Mouse (Mus musculus): Measurements from ENCODE around the gene 9530003J23Rik. TPM values are rescaled to one million over a fixed set of nuclear protein-coding genes. Genes with fewer than 3 reads are reported as not detected.
"Not testable (repeated sequence)": the region's sequence is repeated elsewhere in the genome, so short reads cannot be mapped to it uniquely, and the experiment has no call there.

9530003J23Rik gene
- polyA plus RNA-seq (2015; fragmentation: Nextera tagmentation; extraction: Ambion mirVana), result not detected in 2 replicates

GRCm38 (mm10) chr10:117238603-117239002, at the start of gene 9530003J23Rik:
Gene 9530003J23Rik, minus strand, starts transcription at chr10:117238703.
- Histone ChIP-seq H3K27ac (replicated peaks) (no peak within 1 kb of the TSS), H3K4me1 (no peaks in the 10 kb centered on the region), H3K27me3 (replicated peaks) (no peaks in the 10 kb centered on the region), H3K4me2 (no peak within 1 kb of the TSS), H3K9ac (replicated peaks) (no peak within 1 kb of the TSS), H3K9me3 (replicated peaks) (no peaks in the 10 kb centered on the region), H3K4me3 (replicated peaks) (no peak within 1 kb of the TSS), H3K36me3 (no peaks in the 10 kb centered on the region)
- ATAC-seq (ENCODE audit: low FRiP score), result no peak
- WGBS, result 90% methylated on average over 12 of the region's 12 CpGs

DNA sequence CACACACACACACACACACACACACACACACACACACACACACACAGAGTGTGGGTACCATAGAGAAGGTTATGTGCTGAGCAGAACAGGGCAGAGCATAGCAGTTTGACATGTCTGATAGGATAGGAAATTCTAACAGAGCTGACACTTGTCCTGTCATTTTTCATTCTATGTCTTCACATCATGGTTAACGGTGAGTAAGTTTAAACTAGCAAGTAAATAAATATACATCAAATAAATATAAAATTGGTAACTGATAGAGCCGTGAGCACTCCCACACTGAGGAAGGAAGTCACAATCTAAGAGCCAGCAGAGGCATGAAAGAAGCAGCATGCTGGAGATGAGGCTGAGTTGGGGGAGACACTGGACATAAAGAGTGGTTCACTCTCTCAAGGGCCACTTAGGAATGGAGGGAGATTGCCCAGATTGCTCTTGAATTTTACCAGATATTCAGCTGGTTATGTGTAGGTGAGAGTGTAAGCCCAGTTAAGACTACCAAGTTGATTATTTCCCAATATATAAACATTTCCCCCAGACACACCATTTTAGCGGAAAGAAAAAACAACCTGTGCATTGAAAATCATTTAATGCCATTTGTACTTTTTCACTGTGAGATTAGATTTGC, 48.8 kb upstream of the 9530003J23Rik start:
- no peak overlapping the region for H3K4me2 ChIP-seq
- H3K27me3 ChIP-seq (replicated peaks), result no peaks in the 10 kb centered on the region
- no peak for ATAC-seq (ENCODE audit: low FRiP score)
- no peak overlapping the region for H3K27ac ChIP-seq (replicated peaks)
- no peak overlapping the region for H3K9ac ChIP-seq (replicated peaks)
- no peaks in the 10 kb centered on the region for H3K4me1 ChIP-seq
- no peaks in the 10 kb centered on the region for H3K36me3 ChIP-seq
- 88% methylated on average over 3 of the region's 3 CpGs for WGBS
- H3K9me3 ChIP-seq (replicated peaks), result no peaks in the 10 kb centered on the region
- H3K4me3 ChIP-seq (replicated peaks), result no peak overlapping the region

- no peaks in the 10 kb centered on the region for H3K4me1 ChIP-seq
- no peak overlapping the region for H3K4me2 ChIP-seq
- H3K27me3 ChIP-seq (replicated peaks), result no peaks in the 10 kb centered on the region
- no peak overlapping the region for H3K9ac ChIP-seq (replicated peaks)
- ATAC-seq (ENCODE audit: low FRiP score), result no peak
- H3K36me3 ChIP-seq, result no peaks in the 10 kb centered on the region
- H3K9me3 ChIP-seq (replicated peaks), result no peaks in the 10 kb centered on the region
- H3K4me3 ChIP-seq (replicated peaks), result no peak overlapping the region
- WGBS, result 96% methylated on average over 6 of the region's 6 CpGs
- no peak overlapping the region for H3K27ac ChIP-seq (replicated peaks)
These were observed 48.0 kb upstream of the 9530003J23Rik start for GRCm38 (mm10) chr10:117286366-117286970.

DNA sequence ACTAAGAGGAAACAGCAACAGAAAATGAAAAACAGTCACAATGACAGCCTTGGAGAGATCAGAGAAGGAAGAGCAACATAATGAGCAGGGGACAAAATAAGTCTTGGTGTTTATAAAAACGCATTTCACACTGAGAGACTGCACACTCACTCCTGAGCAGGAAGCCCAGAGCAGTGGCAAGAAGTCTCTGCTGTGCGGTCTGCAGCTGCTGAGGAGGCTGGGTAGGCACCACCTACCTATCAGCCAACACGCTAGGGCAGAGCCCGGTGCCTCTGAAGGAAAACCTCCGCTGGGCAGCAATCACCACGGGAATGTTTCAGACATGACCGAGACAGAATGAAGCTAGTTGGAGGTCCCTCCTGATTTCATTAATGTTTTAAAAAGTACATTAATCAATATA, 47.1 kb upstream of the 9530003J23Rik start:
- H3K4me3 ChIP-seq (replicated peaks); H3K9ac ChIP-seq (replicated peaks); H3K27ac ChIP-seq (replicated peaks); H3K4me1 ChIP-seq; H3K9me3 ChIP-seq (replicated peaks); ATAC-seq (ENCODE audit: low FRiP score); H3K4me2 ChIP-seq; H3K36me3 ChIP-seq; H3K27me3 ChIP-seq (replicated peaks): not testable (repeated sequence)
- WGBS, result 98% methylated on average over 3 of the region's 7 CpGs

DNA sequence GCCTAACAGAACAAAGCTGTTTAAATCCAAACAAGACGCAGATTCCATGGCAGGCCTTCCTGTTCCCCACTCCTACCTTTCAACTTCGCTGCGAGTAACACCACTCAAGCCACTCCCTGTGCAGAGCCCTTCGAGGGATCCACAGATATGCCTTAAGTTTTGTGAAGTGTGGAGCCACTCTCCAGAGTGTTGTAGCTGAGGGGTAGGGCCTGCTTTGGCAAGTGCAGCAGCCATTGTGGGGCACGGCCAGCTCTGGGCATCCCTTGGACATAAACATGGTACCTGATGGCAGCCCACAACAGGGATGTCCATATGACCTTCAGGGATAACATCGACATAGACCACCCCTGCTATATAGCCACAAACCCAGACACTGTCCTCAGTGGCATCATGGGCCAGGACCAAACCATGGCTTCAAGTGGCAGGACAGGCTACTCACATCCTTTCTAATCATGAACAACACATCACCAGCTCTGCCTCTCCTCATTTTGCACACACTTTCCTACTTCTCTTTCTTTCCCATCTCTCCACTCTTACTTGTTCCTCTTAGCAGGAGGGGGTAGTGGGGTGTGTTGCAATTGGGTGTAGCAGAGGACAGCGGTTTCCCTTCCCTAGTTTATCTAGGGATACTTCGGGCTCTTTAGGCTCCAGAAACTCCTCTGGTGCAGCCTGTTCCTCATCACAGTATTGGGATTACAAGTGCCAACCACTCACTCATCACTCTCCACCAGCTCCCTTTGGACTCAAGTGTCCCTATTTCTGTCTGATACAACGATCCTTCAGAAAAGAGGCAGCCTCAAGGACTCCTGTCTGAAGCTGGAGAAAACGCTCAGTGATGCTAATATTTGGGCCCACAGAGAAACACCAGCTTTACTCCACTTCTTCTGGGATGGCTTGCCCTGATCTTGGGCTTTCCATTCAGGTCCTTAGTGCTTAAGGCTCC, 46.3 kb upstream of the 9530003J23Rik start:
- H3K4me1 ChIP-seq, result no peaks in the 10 kb centered on the region
- no peaks in the 10 kb centered on the region for H3K36me3 ChIP-seq
- H3K27me3 ChIP-seq (replicated peaks), result no peaks in the 10 kb centered on the region
- H3K4me3 ChIP-seq (replicated peaks), result no peak overlapping the region
- ATAC-seq (ENCODE audit: low FRiP score), result no peak
- H3K9me3 ChIP-seq (replicated peaks), result no peaks in the 10 kb centered on the region
- 92% methylated on average over 10 of the region's 10 CpGs for WGBS
- no peak overlapping the region for H3K27ac ChIP-seq (replicated peaks)
- H3K4me2 ChIP-seq, result no peak overlapping the region
- H3K9ac ChIP-seq (replicated peaks), result no peak overlapping the region

DNA sequence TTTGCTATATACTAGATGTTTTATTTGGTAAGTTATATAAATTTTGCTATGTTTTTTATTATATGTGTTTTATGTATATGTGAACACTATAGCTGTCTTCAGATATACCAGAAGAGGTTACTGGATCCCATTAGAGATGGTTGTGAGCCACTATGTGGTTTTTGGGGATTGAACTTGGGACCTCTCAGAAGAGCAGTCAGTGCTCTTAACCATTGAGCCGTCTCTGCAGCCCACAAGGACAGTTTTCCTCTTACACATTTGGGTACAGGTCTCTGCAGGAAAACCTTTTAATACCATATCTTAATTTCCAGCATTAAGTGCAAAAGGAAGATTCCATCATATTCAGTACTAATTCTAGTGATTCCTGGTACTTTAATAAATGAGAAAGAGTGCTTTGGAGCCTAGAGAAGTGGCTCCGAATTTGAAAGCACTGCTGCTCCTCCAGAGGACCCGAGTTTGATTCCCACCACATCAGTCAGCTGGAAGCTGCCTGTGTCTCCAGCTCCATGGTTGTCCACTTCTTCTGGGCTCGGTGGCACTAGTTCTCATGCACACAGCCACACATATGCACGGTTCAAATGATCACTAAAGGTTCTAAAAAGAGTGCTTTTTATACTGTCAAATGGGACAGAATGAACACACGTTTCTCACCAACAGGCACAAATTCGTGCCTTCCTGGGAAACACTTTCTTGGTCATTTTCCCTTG, 45.5 kb upstream of the 9530003J23Rik start:
- Histone ChIP-seq H3K9ac (replicated peaks) (no peak overlapping the region), H3K4me1 (no peaks in the 10 kb centered on the region), H3K4me3 (replicated peaks) (no peak overlapping the region), H3K27me3 (replicated peaks) (no peaks in the 10 kb centered on the region), H3K4me2 (no peak overlapping the region), H3K36me3 (no peaks in the 10 kb centered on the region), H3K9me3 (replicated peaks) (no peaks in the 10 kb centered on the region), H3K27ac (replicated peaks) (no peak overlapping the region)
- no peak for ATAC-seq (ENCODE audit: low FRiP score)
- WGBS, result 84% methylated on average over 7 of the region's 7 CpGs

DNA sequence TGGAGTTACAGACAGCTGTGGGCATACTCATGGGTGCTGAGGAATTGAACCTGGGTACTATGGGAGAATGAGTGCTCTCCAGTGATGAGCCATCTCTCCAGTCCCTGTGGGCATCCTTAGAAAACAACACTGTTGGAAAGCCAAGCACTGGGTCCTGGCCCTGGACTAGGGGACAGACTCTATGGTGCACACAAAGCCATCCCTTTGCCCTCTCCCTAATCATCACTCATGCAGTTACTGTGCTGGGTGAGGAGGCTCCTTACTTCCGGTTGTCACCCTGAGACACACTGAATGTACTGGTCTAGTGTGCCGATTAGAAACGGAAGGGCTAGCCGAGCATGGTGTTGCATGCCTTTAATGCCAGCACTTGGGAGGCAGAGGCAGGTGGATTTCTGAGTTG, 44.7 kb upstream of the 9530003J23Rik start:
- ATAC-seq (ENCODE audit: low FRiP score); H3K4me2 ChIP-seq; H3K9ac ChIP-seq (replicated peaks); H3K27me3 ChIP-seq (replicated peaks); H3K36me3 ChIP-seq; H3K27ac ChIP-seq (replicated peaks); H3K4me3 ChIP-seq (replicated peaks); H3K9me3 ChIP-seq (replicated peaks); H3K4me1 ChIP-seq: not testable (repeated sequence)
- 89% methylated on average over 4 of the region's 4 CpGs for WGBS

GRCm38 (mm10) chr10:117282551-117282950, 44.0 kb upstream of the 9530003J23Rik start:
- Histone ChIP-seq H3K36me3 (no peaks in the 10 kb centered on the region), H3K4me3 (replicated peaks) (no peak overlapping the region), H3K4me2 (no peak overlapping the region), H3K4me1 (no peaks in the 10 kb centered on the region), H3K9me3 (replicated peaks) (no peaks in the 10 kb centered on the region), H3K9ac (replicated peaks) (no peak overlapping the region), H3K27ac (replicated peaks) (no peak overlapping the region), H3K27me3 (replicated peaks) (no peaks in the 10 kb centered on the region)
- 84% methylated on average over 2 of the region's 2 CpGs for WGBS
- ATAC-seq (ENCODE audit: low FRiP score), result no peak

- Histone ChIP-seq H3K27me3 (replicated peaks) (no peaks in the 10 kb centered on the region), H3K36me3 (no peaks in the 10 kb centered on the region), H3K4me2 (no peak within 1 kb of the TSS), H3K9ac (replicated peaks) (no peak within 1 kb of the TSS), H3K9me3 (replicated peaks) (no peaks in the 10 kb centered on the region), H3K27ac (replicated peaks) (no peak within 1 kb of the TSS), H3K4me1 (no peaks in the 10 kb centered on the region), H3K4me3 (replicated peaks) (no peak within 1 kb of the TSS)
- ATAC-seq (ENCODE audit: low FRiP score), result no peak
- 72% methylated on average over 4 of the region's 4 CpGs for WGBS
These were observed 43.5 kb upstream of the 9530003J23Rik start, which contains the start of gene Lyz2 for GRCm38 (mm10) chr10:117282049-117282448. Gene Lyz2, minus strand, starts transcription at chr10:117282321.

DNA sequence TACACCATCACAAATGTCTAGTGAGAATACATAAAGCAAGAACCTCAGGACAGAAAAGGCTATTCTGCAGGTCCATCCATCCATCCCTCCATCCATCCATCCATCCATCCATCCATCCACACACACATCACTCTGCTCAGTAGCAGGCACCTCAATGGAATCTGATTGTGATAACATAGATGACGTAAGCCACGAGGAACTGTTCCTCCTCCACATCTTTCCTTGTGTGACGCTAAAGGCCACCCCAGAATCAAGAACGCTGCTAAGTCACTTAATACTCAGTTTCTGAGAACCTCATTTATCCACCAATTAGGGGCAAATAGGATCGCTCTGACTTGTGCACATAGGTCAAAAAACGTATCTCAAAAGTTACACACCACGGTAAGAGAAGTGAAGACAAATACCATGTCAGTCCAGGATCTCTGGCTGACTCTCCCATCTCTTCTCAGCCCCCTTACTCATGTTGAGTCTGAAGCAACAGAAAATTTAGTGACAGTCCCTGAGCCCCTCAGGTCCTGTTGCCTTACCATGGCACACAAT, 42.9 kb upstream of the 9530003J23Rik start:
- H3K36me3 ChIP-seq, result no peaks in the 10 kb centered on the region
- no peaks in the 10 kb centered on the region for H3K9me3 ChIP-seq (replicated peaks)
- WGBS, result 91% methylated on average over 7 of the region's 7 CpGs
- no peak for ATAC-seq (ENCODE audit: low FRiP score)
- H3K27me3 ChIP-seq (replicated peaks), result no peaks in the 10 kb centered on the region
- H3K9ac ChIP-seq (replicated peaks), result no peak overlapping the region
- H3K4me3 ChIP-seq (replicated peaks), result no peak overlapping the region
- no peak overlapping the region for H3K4me2 ChIP-seq
- no peak overlapping the region for H3K27ac ChIP-seq (replicated peaks)
- no peaks in the 10 kb centered on the region for H3K4me1 ChIP-seq

- no peaks in the 10 kb centered on the region for H3K9me3 ChIP-seq (replicated peaks)
These were observed 41.5 kb upstream of the 9530003J23Rik start for GRCm38 (mm10) chr10:117280000-117280399.

More at GRCm38 (mm10) chr10:117280000-117280399, 41.5 kb upstream of the 9530003J23Rik start:
- no peak for ATAC-seq (ENCODE audit: low FRiP score)
- H3K27ac ChIP-seq (replicated peaks), result no peak overlapping the region
- H3K27me3 ChIP-seq (replicated peaks), result no peaks in the 10 kb centered on the region
- no peaks in the 10 kb centered on the region for H3K4me1 ChIP-seq
- H3K9ac ChIP-seq (replicated peaks), result no peak overlapping the region
- no peak overlapping the region for H3K4me3 ChIP-seq (replicated peaks)
- 61% methylated on average over 1 of the region's 1 CpGs for WGBS
- no peak overlapping the region for H3K4me2 ChIP-seq
- H3K36me3 ChIP-seq, result no peaks in the 10 kb centered on the region
